Mouse (Mus musculus) lung, postnatal 10 days (tissue): Measurements from ENCODE around the gene Ylpm1.
A peak's percentile ranks its signal among the peaks of the same experiment; 100 is the strongest.

Experiments used
- DNase-seq: peaks from one replicate; pipeline ENCODE4 v3.0.0; 2021

Gene Ylpm1

DNA sequence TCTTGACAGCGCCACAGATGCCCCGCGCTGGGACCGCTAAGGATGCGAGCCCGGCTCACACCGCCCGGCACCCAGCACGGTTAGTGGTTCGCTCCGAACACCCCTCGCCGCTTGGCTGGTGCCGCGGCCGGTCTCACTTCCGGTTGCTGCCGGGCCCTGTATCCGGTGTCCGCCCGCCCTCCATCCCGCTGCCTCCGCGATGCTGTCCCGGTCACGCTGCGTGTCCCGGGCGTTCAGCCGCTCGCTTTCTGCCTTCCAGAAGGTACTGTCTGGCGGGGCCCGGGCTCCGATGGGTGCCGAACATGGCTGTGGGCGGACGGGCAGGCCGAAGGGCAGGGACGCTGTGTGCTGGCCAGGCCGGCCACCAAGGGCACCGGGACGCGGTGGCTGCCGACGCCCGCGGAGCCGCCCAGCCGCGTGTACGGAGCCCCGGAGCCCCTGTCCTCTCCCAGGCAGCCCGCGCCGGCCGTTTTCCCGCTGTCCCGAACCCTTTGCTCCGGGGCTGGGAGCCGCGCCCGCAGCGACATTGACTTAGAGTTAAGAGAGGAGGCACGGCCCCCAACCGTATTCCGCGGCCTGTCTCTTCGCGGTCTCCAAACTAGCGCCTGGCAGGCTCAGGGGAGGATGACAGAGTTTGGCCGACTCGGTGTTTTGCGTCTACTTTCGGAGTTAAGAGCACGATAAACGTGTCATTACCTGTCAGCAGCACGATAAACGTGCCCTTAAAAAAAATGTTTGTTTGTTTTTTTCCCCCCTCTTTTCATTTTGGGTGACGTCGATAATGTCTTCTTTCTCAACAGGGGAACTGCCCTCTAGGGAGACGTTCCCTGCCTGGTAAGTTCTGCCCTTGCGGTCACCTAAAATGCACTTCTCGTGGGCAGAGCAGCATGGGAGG, 114.8 kb downstream of the Ylpm1 start, which contains the start of the genes Prox2 and Dlst:
TSS of gene Prox2 (minus strand) at position 62 of the 895 bp plus-strand sequence.
TSS of gene Dlst (plus strand) at position 136 of the 895 bp plus-strand sequence.
- DNase-seq = peak; percentile 92

- no peak for DNase-seq
These were observed 116.6 kb downstream of the Ylpm1 start for GRCm38 (mm10) chr12:85112550-85113251.

DNA sequence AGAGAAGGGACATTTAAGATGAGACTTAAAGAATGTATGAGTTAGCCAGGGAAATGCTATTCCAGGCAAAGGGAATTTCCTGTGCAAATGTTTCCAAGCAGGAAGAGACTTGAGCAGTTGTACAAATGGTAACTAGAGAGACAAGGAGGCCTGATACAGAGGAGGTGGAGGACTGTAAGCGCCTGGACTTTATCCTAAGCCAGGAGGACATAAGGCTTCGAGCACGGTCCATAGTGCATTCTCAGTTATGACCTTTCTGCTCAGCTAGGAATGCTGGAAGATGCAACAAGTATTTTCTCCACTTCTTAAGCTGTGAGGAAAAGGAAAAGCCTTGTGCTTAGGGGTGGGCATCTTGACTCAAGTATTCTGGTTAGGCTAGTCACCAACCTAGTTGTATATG, 117.2 kb downstream of the Ylpm1 start:
- DNase-seq = no peak

DNA sequence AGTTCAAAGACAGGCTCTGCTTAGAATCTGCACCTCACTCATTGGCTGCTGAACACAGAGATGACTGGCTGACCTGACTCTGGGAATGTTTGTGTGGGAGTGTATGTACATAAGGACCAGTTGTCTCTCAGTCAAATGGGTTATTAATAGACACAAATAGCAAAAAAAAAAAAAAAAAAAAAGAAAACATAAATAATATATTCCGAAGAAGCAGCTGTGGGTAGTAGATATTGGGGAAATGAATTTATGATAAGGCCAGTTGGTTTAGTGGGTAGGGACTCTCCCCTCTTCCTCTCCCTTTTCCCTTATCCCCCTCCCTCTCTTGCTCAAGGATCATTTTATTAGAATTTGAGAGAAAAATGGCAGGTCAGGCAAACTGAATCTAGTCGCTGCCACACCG, 117.8 kb downstream of the Ylpm1 start:
- DNase-seq = no peak

DNA sequence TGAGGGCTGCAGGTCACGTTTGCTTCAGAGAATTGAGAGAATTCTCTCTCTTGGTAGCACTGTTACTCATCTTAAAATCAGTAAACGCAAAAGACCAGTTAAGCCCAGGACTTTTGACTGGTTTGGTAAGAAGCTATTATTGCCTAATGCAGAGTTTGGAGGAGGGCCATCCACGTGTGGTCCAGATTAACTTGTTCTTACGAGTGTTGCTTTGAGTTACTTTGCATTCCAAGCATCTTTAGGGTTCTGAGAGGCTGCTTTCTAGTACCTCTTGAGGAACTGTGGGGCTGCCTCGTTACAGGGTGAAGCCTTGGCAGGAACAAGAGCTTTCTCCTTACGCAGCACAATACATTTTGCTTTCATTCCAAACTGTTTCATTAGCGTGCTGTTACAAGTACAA, 119.6 kb downstream of the Ylpm1 start:
- DNase-seq = peak; percentile 72
